Mouse (Mus musculus) kidney, adult 2 months (tissue): ENCODE measurements around the gene Panx1.

Source experiments
- CTCF ChIP-seq: fragments of 200-500 bp; conservative IDR thresholded peaks from 2 replicates; pipeline ENCODE4 v1.5.1; 2011; ENCODE audit warnings: low read depth, mild to moderate bottlenecking, control low read depth, low read length, moderate library complexity, mixed read lengths; ENCODE audit not compliant: insufficient read depth, insufficient read length
- POLR2A ChIP-seq: fragments of 200-500 bp; IDR thresholded peaks from one replicate; pipeline ENCODE4 v1.6.1; 2011; ENCODE audit warnings: low read depth, low read length, control low read depth

DNA sequence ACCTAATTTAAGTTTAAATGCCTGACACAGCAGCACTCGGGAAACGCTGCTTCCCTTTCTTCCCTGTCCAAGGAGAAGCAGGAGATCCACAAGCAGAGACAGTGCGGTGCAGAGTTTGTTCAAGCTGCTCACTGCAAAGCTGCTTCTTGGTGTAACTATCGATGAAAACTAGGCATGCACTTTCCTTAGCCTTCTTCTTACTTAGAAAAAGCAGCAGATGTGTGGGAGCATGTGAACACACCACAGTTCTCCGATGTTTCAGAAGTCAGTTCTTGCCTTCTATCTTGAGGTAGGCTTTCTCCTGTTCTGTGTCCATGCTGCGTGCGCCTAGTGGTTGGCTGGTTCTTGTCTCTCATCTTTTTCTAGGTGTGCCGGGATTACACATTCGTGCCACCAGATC is 46.5 kb downstream of the Panx1 start:
- TF ChIP-seq CTCF: no peak
- TF ChIP-seq POLR2A: no peak
